Mouse (Mus musculus) neural tube, embryonic 14.5 days (tissue): ENCODE results near the gene Hist1h4a. TPM values are rescaled to one million over a fixed set of nuclear protein-coding genes. Genes with fewer than 3 reads are reported as not detected.

Experiments
- ATAC-seq: fragments of 200-750 bp; cut with Nextera tagmentation; 2 replicates; pipeline ENCODE4 v1.8.0; 2017; ENCODE audit warnings: low read depth, mild to moderate bottlenecking, moderate TSS enrichment, moderate library complexity
- H3K27ac ChIP-seq: fragments of 300-500 bp; sonication (generic); 2 replicates; pipeline ENCODE4 v1.5.1; 2014; ENCODE audit warnings: low read depth, mild to moderate bottlenecking, control low read depth, low read length, moderate library complexity, mixed read lengths
- H3K27me3 ChIP-seq: fragments of 300-500 bp; sonication (generic); 2 replicates; pipeline ENCODE4 v1.6.1; 2014; ENCODE audit warnings: low read length; ENCODE audit not compliant: control insufficient read depth, insufficient read depth
- H3K36me3 ChIP-seq: fragments of 300-500 bp; sonication (generic); 2 replicates; pipeline ENCODE4 v1.6.1; 2014; ENCODE audit warnings: low read length, mixed read lengths; ENCODE audit not compliant: control insufficient read depth, insufficient read depth
- H3K4me1 ChIP-seq: fragments of 300-500 bp; sonication (generic); 2 replicates; pipeline ENCODE4 v1.6.1; 2014; ENCODE audit warnings: low read length; ENCODE audit not compliant: control insufficient read depth, insufficient read depth
- H3K4me2 ChIP-seq: fragments of 300-500 bp; sonication (generic); 2 replicates; pipeline ENCODE4 v1.6.1; 2014; ENCODE audit warnings: mild to moderate bottlenecking, low read depth, low read length, control low read depth
- H3K4me3 ChIP-seq: fragments of 300-500 bp; sonication (generic); 2 replicates; pipeline ENCODE4 v1.5.1; 2014; ENCODE audit warnings: low read depth, low read length, control low read depth, mixed read lengths
- H3K9ac ChIP-seq: fragments of 300-500 bp; sonication (generic); replicated peaks from 2 replicates; pipeline ENCODE4 v1.6.1; 2014; ENCODE audit warnings: low read depth, mild to moderate bottlenecking, control low read depth, low read length, mixed read lengths
- H3K9me3 ChIP-seq: fragments of 300-500 bp; sonication (generic); 2 replicates; pipeline ENCODE4 v1.6.1; 2016; ENCODE audit warnings: low read length; ENCODE audit not compliant: control insufficient read depth
- WGBS: fragments of 180-500 bp; shearing (Covaris S2); extraction: QIAGEN DNeasy Blood & Tissue Kit; methylation state at CpG from one replicate; pipeline ENCODE4 v1.1.7; 2014; 5-methylcytosine and 5-hydroxymethylcytosine counted together
- polyA plus RNA-seq: library from polyadenylated mRNA; unstranded; fragments of >200 nt; fragmentation: Nextera tagmentation; extraction: Ambion mirVana; gene quantifications from 2 replicates; pipeline ENCODE4 v1.2.1, GENCODE M21; 2014

Gene Hist1h4a
- polyA plus RNA-seq, 1 experiment from 2014 or later = not detected

DNA sequence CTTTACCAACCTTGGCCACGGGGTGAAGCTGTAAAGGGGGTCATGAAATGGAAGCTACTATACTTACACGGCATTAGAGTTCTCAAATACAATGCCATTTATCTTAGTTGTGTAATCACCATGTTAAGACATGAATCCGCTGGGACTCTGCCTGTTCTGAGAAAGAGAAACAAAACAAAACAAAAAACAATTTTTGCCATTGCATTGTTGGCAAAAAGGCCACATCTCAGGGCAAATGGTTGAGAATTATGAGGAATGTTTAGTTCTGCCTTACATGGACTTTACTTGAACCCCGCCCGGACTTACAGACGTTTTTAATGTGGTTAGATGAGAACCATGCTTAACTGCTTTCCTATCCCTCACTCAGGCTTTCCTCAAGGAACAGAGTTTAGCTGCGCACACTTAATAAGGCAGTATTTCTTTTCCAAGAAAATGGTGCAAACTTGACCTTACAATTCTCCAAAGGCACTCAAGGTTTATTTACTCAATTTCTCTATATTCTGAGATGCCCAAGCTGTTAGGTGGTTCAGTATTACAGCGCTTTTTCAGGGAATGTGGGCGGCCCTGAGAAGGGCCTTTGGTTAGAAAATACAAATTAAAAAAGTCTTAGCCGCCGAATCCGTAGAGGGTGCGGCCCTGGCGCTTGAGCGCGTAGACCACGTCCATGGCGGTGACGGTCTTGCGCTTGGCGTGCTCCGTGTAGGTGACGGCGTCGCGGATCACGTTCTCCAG is 624 bp downstream of the Hist1h4a start:
- peak overlapping the region; percentile 59 for H3K4me2 ChIP-seq
- no peaks in the 10 kb centered on the region for H3K27me3 ChIP-seq
- peak overlapping the region; percentile 38 for H3K4me3 ChIP-seq
- peaks cover 7% of the 10 kb centered on the region for H3K4me1 ChIP-seq
- H3K9ac ChIP-seq = peak overlapping the region; percentile 50
- H3K36me3 ChIP-seq = no peaks in the 10 kb centered on the region
- peak; percentile 12; the same call in 1 of the 2 replicates for ATAC-seq
- peak overlapping the region; percentile 79 for H3K27ac ChIP-seq
- H3K9me3 ChIP-seq = no peaks in the 10 kb centered on the region
- 2% methylated on average over 16 of the region's 27 CpGs for WGBS

DNA sequence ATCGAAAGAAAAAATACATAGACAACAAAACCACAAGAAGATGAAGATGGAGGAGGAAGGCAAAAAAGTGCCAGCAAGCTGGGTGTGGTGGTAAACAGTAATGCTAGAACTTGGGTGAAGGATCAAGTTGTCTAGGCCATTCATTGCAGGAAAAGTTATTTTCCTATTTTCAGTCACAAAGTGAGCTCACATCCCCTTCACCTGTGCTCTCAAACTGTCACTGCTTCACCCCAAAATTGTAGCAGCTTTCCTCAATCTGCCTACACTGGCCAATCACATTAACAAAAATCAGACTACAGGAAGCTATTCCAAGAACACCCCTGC is 1.2 kb downstream of the Hist1h4a start:
- Histone ChIP-seq H3K27ac (no peak overlapping the region), H3K4me1 (peaks cover 7% of the 10 kb centered on the region), H3K9me3 (no peaks in the 10 kb centered on the region), H3K4me3 (no peak overlapping the region), H3K27me3 (no peaks in the 10 kb centered on the region), H3K36me3 (no peaks in the 10 kb centered on the region), H3K9ac (no peak overlapping the region), H3K4me2 (peak overlapping the region; percentile 59; the same call in 1 of the 2 replicates)
- 67% methylated on average over 1 of the region's 1 CpGs for WGBS
- ATAC-seq = no peak

DNA sequence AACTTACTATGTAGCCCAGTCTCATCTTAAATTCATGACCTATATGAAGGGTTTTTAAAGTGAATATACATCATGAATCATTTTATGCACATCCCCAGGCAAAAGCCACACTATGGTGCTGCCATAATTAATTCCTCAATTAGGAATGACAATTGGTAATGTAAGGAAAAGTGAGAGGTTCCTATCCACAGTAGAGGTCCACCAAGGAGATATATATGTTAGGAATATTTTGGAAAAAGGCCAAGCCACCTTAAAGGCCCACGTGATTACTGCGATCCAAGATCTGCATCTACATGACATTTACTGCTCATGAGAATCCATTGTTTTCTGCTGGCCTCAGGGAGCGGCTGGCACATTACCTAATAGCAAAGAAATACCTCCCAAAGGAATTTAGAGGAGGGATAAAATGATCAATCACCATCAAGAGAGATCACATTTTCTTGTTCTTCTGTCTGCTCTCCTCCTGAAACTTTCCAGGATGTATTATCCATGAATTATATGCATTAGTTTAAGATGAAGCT is 1.7 kb downstream of the Hist1h4a start:
- WGBS = 46% methylated on average over 3 of the region's 3 CpGs
- Histone ChIP-seq H3K9ac (no peak overlapping the region), H3K27me3 (no peaks in the 10 kb centered on the region), H3K4me1 (peaks cover 4% of the 10 kb centered on the region), H3K9me3 (no peaks in the 10 kb centered on the region), H3K4me3 (no peak overlapping the region), H3K4me2 (no peak overlapping the region), H3K27ac (no peak overlapping the region), H3K36me3 (no peaks in the 10 kb centered on the region)
- ATAC-seq = no peak

DNA sequence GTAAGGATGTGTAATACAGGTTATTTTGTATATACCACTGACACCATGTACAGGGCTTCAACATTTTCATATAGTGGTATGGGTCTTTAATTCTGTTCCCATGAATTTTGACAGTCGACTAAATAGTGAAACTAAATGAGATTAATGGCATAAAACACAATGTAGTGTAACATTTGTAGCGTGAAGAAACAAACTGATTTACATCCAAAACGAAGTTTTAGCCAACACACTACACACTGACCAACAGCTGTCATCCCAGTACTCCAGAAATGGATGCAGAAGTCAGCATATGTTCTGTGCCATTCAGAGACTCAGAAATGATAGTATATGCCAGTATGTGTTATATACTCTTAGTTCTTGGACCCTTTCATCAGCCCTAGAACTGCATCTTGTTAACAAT is 3.1 kb downstream of the Hist1h4a start:
- H3K4me3 ChIP-seq = no peak overlapping the region
- H3K4me2 ChIP-seq = no peak overlapping the region
- H3K27me3 ChIP-seq = no peaks in the 10 kb centered on the region
- 45% methylated on average over 3 of the region's 3 CpGs for WGBS
- H3K9ac ChIP-seq = no peak overlapping the region
- H3K9me3 ChIP-seq = no peaks in the 10 kb centered on the region
- H3K4me1 ChIP-seq = no peaks in the 10 kb centered on the region; the same call in none of the 2 replicates
- H3K27ac ChIP-seq = no peak overlapping the region
- ATAC-seq = no peak
- H3K36me3 ChIP-seq = no peaks in the 10 kb centered on the region

GRCm38 (mm10) chr13:23757211-23757773 is 3.7 kb downstream of the Hist1h4a start:
- H3K27me3 ChIP-seq = no peaks in the 10 kb centered on the region
- H3K27ac ChIP-seq = peak overlapping the region; percentile 68; the same call in 1 of the 2 replicates
- 0 out of 2 replicates have a peak, but pooled peaks have one; percentile 6 for ATAC-seq
- peak overlapping the region; percentile 25 for H3K4me3 ChIP-seq
- no peaks in the 10 kb centered on the region for H3K36me3 ChIP-seq
- H3K9me3 ChIP-seq = no peaks in the 10 kb centered on the region
- H3K4me1 ChIP-seq = no peaks in the 10 kb centered on the region; the same call in none of the 2 replicates
- H3K9ac ChIP-seq = no peak overlapping the region
- peak overlapping the region; percentile 51 for H3K4me2 ChIP-seq
- 4% methylated on average over 9 of the region's 23 CpGs for WGBS

DNA sequence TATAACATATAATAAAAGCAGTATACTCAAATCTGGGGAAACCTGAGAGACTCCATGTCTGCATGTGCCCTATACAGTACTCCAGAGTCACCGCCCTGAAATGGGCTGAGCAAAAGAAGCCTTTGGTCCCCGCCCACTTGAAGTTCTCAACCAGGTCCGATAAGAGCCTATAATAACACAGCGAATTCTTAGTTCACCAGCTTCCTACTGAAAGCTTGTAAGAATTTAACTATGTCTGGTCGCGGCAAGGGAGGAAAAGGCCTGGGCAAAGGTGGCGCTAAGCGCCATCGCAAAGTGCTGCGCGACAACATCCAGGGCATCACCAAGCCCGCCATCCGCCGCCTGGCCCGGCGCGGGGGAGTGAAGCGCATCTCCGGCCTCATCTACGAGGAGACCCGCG is 4.2 kb downstream of the Hist1h4a start, which contains the start of gene Hist1h4b:
Gene Hist1h4b, plus strand, starts transcription at position 224 of the 400 bp plus-strand sequence.
- peak; percentile 75 for ATAC-seq
- no peaks in the 10 kb centered on the region for H3K9me3 ChIP-seq
- H3K27ac ChIP-seq = peak within 1 kb of the TSS; percentile 68; the same call in 1 of the 2 replicates
- no peaks in the 10 kb centered on the region for H3K27me3 ChIP-seq
- H3K9ac ChIP-seq = no peak within 1 kb of the TSS
- WGBS = under 1% methylated on average over 17 of the region's 22 CpGs
- H3K4me2 ChIP-seq = peak within 1 kb of the TSS; percentile 51
- H3K36me3 ChIP-seq = no peaks in the 10 kb centered on the region
- no peaks in the 10 kb centered on the region; the same call in none of the 2 replicates for H3K4me1 ChIP-seq
- H3K4me3 ChIP-seq = peak within 1 kb of the TSS; percentile 25

GRCm38 (mm10) chr13:23755000-23755399 is 6.0 kb downstream of the Hist1h4a start:
- H3K4me2 ChIP-seq = no peak overlapping the region
- H3K9me3 ChIP-seq = no peaks in the 10 kb centered on the region
- no peak overlapping the region for H3K27ac ChIP-seq
- no peaks in the 10 kb centered on the region for H3K36me3 ChIP-seq
- no peak overlapping the region for H3K4me3 ChIP-seq
- no peak overlapping the region for H3K9ac ChIP-seq
- H3K27me3 ChIP-seq = no peaks in the 10 kb centered on the region
- ATAC-seq = no peak
- peaks cover 4% of the 10 kb centered on the region; the same call in 1 of the 2 replicates for H3K4me1 ChIP-seq

DNA sequence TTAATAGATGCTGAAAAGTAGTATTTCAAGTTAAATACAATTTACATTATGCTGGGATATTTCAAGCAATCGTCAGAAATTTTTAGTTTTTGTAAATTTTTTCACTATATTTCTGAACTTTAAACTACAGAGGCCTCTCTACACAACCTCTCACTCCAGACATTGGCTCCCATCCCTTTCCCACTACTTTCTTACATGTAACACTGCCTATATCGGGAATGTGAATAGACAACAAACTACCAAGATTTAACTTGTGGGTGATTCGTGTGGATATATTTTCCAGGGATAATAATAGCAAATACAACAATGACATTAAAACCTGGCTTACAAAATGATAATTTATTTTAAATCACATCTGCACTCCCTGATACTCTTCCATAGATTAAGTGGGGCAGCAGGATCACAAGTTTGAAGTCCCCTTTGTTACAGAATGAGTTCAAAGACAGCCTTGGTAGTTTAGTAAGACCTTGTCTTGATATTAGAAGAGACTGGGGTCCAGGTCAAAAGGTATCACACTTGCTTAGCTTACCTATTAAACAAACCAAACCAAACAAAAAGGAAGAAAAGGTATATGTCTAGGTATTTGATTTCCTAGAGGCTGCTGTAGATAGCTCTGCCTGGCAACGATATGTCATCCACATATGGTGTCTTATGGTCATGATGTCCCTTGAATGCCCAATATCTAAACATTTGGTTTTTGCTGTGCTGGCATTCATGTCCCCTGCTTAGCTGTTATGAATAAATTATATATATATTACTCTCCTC is 7.5 kb downstream of the Hist1h4a start:
- Histone ChIP-seq H3K27ac (no peak overlapping the region), H3K9me3 (no peaks in the 10 kb centered on the region), H3K4me2 (no peak overlapping the region), H3K9ac (no peak overlapping the region), H3K27me3 (no peaks in the 10 kb centered on the region), H3K4me1 (peaks cover 4% of the 10 kb centered on the region; the same call in 1 of the 2 replicates), H3K36me3 (no peaks in the 10 kb centered on the region), H3K4me3 (no peak overlapping the region)
- no peak for ATAC-seq
- WGBS = 58% methylated on average over 4 of the region's 4 CpGs
